Mouse (Mus musculus) ES-E14 (cell line): ENCODE results near the gene Ptpre. TPM values are rescaled to one million over a fixed set of nuclear protein-coding genes. Genes with fewer than 3 reads are reported as not detected.

Experiments
- DNase-seq: peaks from one replicate; pipeline ENCODE4 v3.0.0-alpha.2; 2013; ENCODE audit warnings: low read depth, low spot score
- H3K27ac ChIP-seq: 2 replicates; pipeline ENCODE4 v1.5.1; 2012; ENCODE audit warnings: low read depth, mild to moderate bottlenecking, low read length, moderate library complexity, mixed read lengths; ENCODE audit not compliant: poor library complexity, insufficient read depth, severe bottlenecking
- H3K36me3 ChIP-seq: 2 replicates; pipeline ENCODE4 v1.6.1; 2012; ENCODE audit warnings: mild to moderate bottlenecking, low read length, moderate library complexity, mixed read lengths; ENCODE audit not compliant: control insufficient read depth, poor library complexity, insufficient read depth, severe bottlenecking
- H3K4me1 ChIP-seq, 2 experiments: fragments of 150-350 bp in 1 of 2; sonication (generic) in 1 of 2; 2 replicates each; pipeline ENCODE4 v1.6.1; 2012; ENCODE audit warnings: low read length in 2 of 2, mild to moderate bottlenecking in 1 of 2, mixed read lengths in 1 of 2; ENCODE audit not compliant: control insufficient read depth in 2 of 2, insufficient read depth in 2 of 2, poor library complexity in 1 of 2
- H3K4me3 ChIP-seq, 2 experiments: fragments of 150-350 bp in 1 of 2; sonication (generic) in 1 of 2; 2 replicates each; pipeline ENCODE4 v1.5.1; 2012; ENCODE audit warnings: low read length in 2 of 2, low read depth in 1 of 2, mild to moderate bottlenecking in 1 of 2, mixed read lengths in 1 of 2; ENCODE audit not compliant: insufficient read depth in 1 of 2, poor library complexity in 1 of 2, severe bottlenecking in 1 of 2
- H3K9ac ChIP-seq: 2 replicates; pipeline ENCODE4 v1.6.1; 2012; ENCODE audit warnings: low read depth, mild to moderate bottlenecking, low read length, mixed read lengths; ENCODE audit not compliant: poor library complexity, insufficient read depth, severe bottlenecking
- H3K9me3 ChIP-seq: fragments of 150-350 bp; sonication (generic); 2 replicates; pipeline ENCODE4 v1.6.1; 2012; ENCODE audit warnings: low read depth, mild to moderate bottlenecking, low read length; ENCODE audit not compliant: control insufficient read depth, insufficient read depth
- CHD2 ChIP-seq: IDR thresholded peaks from 2 replicates; pipeline ENCODE4 v1.6.1; 2014; ENCODE audit warnings: mild to moderate bottlenecking, low read depth, low read length, inconsistent platforms
- HCFC1 ChIP-seq: IDR thresholded peaks from 2 replicates; pipeline ENCODE4 v1.6.1; 2012; ENCODE audit warnings: low read length, inconsistent platforms, borderline replicate concordance; ENCODE audit not compliant: insufficient read depth
- MAFK ChIP-seq: IDR thresholded peaks from 2 replicates; pipeline ENCODE4 v1.6.1; 2014; ENCODE audit warnings: mild to moderate bottlenecking, low read depth, low read length, inconsistent platforms; ENCODE audit not compliant: insufficient read depth
- ZC3H11A ChIP-seq: IDR thresholded peaks from 2 replicates; pipeline ENCODE4 v1.6.1; 2012; ENCODE audit warnings: low read depth, mild to moderate bottlenecking, inconsistent platforms, low read length, borderline replicate concordance
- ZNF384 ChIP-seq: IDR thresholded peaks from 2 replicates; pipeline ENCODE4 v1.6.1; 2012; ENCODE audit warnings: low read depth, low read length, inconsistent platforms
- in situ Hi-C, 2 experiments: fragments of 600-800 bp; cut with MboI; formaldehyde crosslinking; loops; one replicate each; pipeline ENCODE4 v1.15.1; 2025; ENCODE audit warnings: low sequenced_read_pairs in 2 of 2, inconsistent platforms in 1 of 2; ENCODE audit not compliant: unreplicated experiment in 2 of 2
- total RNA-seq: library from RNA; depleted of rRNA; stranded (reverse); fragments of 300-350 nt; gene quantifications from 2 replicates; pipeline ENCODE4 v1.2.3, GENCODE M21; 2012

Ptpre gene
- total RNA-seq, 1 experiment, result 1.1 TPM

DNA sequence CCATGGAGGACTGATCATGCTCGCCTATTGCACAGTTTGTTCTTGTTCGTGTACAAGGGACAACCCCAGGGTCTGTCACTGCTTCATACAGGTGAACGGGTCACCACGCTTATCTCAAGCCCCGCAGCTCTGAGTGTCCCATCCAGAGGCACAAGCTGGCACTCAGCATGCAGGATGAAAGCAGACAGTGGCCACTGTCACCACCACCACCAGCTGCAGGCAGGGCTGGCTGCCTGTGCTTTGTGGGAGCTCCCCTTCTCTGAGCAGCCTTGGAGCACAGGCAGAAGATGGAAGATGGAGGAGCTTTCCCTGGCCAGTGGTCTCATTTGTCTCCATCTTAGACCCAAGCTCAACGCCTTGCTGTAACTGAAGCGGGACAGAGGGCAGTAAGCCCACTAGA lies 147.7 kb downstream of the Ptpre start:
- no peak overlapping the region; the same call in 1 of the 2 replicates for H3K27ac ChIP-seq
- in situ Hi-C loops, result no loop called here
- H3K9ac ChIP-seq, result no peak overlapping the region
- no peak for DNase-seq
- H3K4me1 ChIP-seq, result no peaks in the 10 kb centered on the region
- no peak for TF ChIP-seq MAFK
- no peak for TF ChIP-seq HCFC1
- no peak for TF ChIP-seq CHD2
- no peak for TF ChIP-seq ZC3H11A
- no peak for TF ChIP-seq ZNF384
- peaks cover 26% of the 10 kb centered on the region for H3K36me3 ChIP-seq
- H3K4me3 ChIP-seq, result no peak overlapping the region
- H3K9me3 ChIP-seq, result no peaks in the 10 kb centered on the region

DNA sequence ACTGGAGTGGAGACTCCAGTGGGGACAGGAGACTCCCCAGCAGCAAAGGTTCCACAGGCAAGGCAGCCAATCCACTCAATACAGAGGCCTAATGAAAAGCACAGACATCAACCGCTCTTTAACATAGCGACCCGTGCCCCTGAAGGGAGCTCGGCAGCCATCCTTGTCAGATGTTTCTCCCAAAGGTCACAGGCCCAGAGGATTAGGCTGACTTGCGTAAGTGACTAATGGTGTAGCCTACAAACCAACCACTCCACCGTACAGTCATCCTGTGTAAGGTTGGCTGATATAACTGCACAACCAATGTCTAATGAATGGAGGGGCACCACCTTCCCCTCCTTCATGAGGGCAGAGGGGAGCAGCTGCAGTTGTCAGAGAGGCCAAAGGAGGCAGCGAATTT lies 152.1 kb downstream of the Ptpre start:
- no peaks in the 10 kb centered on the region for H3K9me3 ChIP-seq
- no peak overlapping the region for H3K4me3 ChIP-seq
- peaks cover 50% of the 10 kb centered on the region for H3K36me3 ChIP-seq
- no peaks in the 10 kb centered on the region for H3K4me1 ChIP-seq
- DNase-seq, result no peak
- no peak overlapping the region for H3K27ac ChIP-seq
- no peak overlapping the region for H3K9ac ChIP-seq
- in situ Hi-C loops, result no loop called here
- no peak for TF ChIP-seq CHD2
- no peak for TF ChIP-seq MAFK
- TF ChIP-seq ZC3H11A, result no peak
- no peak for TF ChIP-seq HCFC1
- TF ChIP-seq ZNF384, result no peak

DNA sequence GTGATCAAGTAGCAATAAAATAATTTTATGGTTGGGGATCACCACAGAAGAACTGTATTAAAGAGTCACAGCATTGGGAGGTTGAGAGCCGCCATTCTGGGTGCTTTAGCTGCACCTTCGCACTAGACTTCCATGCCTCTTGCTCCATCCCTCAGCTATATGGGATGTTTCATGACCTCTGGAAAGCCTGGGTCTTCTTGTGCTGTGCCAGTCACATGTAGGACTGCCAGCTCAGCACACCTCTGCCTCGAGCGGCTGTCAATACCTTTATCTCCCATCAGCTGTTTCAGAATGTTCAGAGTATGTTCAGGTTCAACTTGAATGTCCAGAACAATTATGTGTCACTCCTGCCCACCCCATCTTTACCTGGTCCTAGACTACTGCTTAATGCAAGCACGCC lies 154.7 kb downstream of the Ptpre start:
- TF ChIP-seq ZC3H11A (no peak), MAFK (no peak), CHD2 (no peak), HCFC1 (no peak), ZNF384 (no peak)
- Histone ChIP-seq H3K4me3 (no peak overlapping the region), H3K9ac (no peak overlapping the region), H3K9me3 (no peaks in the 10 kb centered on the region), H3K4me1 (no peaks in the 10 kb centered on the region), H3K36me3 (peaks cover 55% of the 10 kb centered on the region), H3K27ac (no peak overlapping the region)
- in situ Hi-C loops, result no loop called here
- no peak for DNase-seq

DNA sequence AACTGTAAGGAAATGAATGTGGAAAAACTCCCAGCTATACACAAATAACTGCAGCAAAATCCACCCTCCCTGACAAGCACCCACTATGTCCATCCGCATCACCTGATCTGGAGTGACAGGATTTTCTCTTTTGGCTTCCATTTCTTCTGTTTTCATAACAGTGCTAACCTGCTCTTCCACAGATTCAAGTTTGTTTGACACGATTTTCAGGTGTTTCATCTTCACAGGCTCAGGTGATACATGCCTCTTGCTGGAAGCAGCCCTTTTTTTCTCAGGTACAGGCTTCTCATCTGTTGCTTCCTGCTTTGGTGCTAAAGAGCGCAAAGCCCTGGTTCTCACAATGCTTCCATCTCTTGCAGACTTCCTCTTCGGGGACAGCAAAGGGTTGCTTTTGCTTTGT lies 156.8 kb downstream of the Ptpre start:
- Histone ChIP-seq H3K9ac (no peak overlapping the region), H3K27ac (no peak overlapping the region), H3K4me1 (no peaks in the 10 kb centered on the region), H3K36me3 (peaks cover 58% of the 10 kb centered on the region), H3K4me3 (no peak overlapping the region), H3K9me3 (no peaks in the 10 kb centered on the region)
- no peak for DNase-seq
- TF ChIP-seq ZC3H11A (no peak), MAFK (no peak), ZNF384 (no peak), CHD2 (no peak), HCFC1 (no peak)
- in situ Hi-C loops, result no loop called here

DNA sequence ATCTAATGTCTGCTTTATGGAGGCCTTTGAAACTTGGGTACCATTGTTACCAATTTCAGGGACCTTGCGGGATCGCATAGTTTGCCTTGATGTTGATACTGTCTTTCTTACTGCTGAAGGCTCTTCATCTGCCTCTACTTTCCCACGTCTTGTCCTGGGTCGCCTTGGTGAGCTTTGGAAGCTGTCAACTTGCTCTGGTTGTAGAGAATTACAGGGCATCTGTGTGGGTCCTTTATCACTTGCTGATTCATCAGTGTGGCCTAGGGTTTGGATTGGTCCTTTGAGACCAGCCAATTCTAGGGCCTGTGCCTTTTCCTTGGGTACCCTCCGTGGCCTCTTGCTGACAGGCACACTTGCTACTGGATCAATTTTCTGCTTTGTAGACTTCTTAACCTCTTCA lies 157.5 kb downstream of the Ptpre start:
- DNase-seq, result no peak
- H3K4me3 ChIP-seq, result no peak overlapping the region
- H3K36me3 ChIP-seq, result peaks cover 58% of the 10 kb centered on the region
- TF ChIP-seq MAFK, result no peak
- TF ChIP-seq CHD2, result no peak
- no peak for TF ChIP-seq HCFC1
- TF ChIP-seq ZNF384, result no peak
- no peak for TF ChIP-seq ZC3H11A
- H3K9me3 ChIP-seq, result no peaks in the 10 kb centered on the region
- no peak overlapping the region for H3K9ac ChIP-seq
- no peak overlapping the region for H3K27ac ChIP-seq
- no peaks in the 10 kb centered on the region for H3K4me1 ChIP-seq
- in situ Hi-C loops, result no loop called here
